Mouse (Mus musculus) cerebellum, adult 11-12 months (tissue): ENCODE measurements around the gene Gm3173.
"Not testable (repeated sequence)": the region's sequence is repeated elsewhere in the genome, so short reads cannot be mapped to it uniquely, and the experiment has no call there.

Source experiments
- DNase-seq: peaks from one replicate; pipeline ENCODE4 v3.0.0; 2022

Gene Gm3173

DNA sequence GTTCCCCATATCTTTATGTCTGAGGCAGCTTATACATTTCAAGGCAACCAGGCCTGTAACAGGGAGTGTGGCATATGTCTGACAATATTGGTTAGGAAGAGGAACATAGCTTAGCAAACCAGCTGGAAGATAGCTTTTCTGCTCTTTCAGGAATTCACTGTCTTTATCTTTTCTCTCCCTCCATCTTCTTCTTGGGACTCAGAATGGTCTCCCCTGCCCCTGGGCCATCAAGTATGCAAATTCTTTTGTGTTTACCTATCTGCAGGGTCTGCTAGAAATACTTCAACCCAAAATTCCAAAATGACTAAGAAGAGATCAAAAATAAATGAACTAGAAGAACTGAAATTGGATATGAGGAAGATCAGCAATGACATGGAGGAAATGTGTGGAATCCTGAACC lies at the start of gene Gm3173:
TSS of gene Gm3173 (plus strand) at position 301 of the 400 bp plus-strand sequence.
- not testable (repeated sequence) for DNase-seq

GRCm38 (mm10) chr14:4385606-4386005 lies 45.2 kb upstream of the Gm3173 start:
- DNase-seq: not testable (repeated sequence)

- not testable (repeated sequence) for DNase-seq
These were observed 37.8 kb upstream of the Gm3173 start for GRCm38 (mm10) chr14:4392841-4393530.

DNA sequence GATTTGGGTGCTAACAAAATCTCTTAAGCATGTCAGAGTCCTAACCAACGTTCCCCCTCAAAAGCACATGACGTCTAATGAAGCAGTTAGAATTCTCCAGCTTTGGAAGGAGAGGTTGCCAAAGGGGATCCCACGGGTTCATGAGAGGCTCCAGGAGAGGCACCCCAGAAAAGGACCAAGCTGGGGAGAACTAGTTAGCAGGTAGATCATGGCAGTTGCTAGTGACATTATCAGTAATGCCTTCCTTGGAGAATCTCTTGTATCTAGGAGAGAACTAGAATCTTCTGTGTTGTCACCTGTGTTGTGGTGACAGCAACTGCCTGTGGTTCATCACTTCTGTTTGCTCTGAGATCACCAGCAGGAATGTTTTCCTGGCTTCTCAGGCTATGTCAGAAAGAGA lies 33.6 kb upstream of the Gm3173 start, which contains the start of gene Gm3159:
TSS of gene Gm3159 (plus strand) at position 301 of the 400 bp plus-strand sequence.
- DNase-seq: not testable (repeated sequence)

DNA sequence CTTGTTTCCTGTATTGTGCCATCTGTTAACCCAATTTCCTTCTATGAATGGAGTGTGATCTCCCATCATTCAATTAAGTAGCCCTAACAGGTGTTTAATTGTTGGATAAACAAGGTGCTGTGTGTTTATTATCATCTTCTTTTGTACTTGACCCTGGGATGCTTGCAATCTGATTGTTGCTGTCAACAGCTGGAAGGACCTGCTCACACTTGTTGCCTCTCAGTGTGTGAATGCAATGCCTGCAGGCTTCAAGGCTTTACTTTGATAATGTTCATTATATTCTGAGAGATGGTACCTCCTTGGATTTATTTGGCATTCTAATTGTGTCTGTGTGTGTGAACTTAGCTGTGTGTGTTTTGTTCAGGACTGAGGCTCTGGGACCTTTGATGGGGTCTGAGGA lies 32.2 kb upstream of the Gm3173 start:
- not testable (repeated sequence) for DNase-seq

DNA sequence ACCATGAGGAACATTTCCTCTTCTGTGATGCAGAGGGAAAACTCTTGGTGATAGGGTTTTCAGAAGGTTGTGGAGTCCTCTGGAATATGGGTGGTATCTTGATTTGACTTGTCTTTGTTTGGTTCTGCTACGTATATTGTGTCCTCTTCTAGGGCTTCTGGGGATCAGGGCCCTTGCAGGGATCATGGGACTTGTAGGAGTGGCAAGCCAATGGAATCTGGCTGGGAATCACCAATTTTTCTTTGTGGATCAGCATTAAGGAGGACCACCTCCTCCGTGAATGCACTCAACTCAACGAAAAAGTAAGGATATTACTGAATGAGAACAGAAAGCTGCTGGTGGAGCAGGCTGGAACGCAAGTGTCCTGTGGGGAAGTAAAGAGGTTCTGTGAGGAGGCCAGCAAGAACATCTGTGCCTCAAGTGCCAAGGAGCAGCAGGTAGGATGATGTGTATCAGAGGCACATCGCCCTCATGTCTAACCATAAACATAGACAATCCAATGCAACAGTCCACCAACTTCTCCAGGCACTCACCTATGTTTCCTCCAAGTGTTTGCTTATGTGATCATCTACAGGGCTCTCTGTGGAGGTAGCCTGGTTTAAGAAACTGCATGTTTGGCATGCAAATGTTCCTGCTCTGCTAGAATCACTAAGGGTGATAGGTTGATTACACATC lies 30.5 kb upstream of the Gm3173 start:
- DNase-seq: not testable (repeated sequence)

GRCm38 (mm10) chr14:4401245-4401644 lies 29.5 kb upstream of the Gm3173 start:
- DNase-seq: not testable (repeated sequence)

GRCm38 (mm10) chr14:4403840-4404239 lies 27.0 kb upstream of the Gm3173 start:
- not testable (repeated sequence) for DNase-seq

DNA sequence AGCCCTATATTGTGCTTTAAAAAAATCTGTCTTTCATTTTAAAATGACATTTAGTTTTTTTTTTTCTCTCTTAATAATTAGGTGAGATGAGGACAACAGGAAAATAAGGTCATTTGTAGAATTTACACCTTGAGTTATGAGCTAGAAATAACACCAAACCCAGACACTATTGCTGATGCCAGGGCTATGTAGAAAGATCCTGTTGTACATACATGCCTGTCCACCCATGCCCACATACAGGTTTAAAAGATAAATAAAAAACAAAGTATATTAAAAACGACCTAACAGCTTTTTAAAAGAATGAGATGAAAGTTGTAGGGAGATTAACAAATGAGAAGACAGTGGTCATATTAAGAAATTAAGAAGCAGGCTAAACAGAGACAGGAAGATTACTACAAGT lies 20.9 kb upstream of the Gm3173 start:
- DNase-seq: not testable (repeated sequence)

DNA sequence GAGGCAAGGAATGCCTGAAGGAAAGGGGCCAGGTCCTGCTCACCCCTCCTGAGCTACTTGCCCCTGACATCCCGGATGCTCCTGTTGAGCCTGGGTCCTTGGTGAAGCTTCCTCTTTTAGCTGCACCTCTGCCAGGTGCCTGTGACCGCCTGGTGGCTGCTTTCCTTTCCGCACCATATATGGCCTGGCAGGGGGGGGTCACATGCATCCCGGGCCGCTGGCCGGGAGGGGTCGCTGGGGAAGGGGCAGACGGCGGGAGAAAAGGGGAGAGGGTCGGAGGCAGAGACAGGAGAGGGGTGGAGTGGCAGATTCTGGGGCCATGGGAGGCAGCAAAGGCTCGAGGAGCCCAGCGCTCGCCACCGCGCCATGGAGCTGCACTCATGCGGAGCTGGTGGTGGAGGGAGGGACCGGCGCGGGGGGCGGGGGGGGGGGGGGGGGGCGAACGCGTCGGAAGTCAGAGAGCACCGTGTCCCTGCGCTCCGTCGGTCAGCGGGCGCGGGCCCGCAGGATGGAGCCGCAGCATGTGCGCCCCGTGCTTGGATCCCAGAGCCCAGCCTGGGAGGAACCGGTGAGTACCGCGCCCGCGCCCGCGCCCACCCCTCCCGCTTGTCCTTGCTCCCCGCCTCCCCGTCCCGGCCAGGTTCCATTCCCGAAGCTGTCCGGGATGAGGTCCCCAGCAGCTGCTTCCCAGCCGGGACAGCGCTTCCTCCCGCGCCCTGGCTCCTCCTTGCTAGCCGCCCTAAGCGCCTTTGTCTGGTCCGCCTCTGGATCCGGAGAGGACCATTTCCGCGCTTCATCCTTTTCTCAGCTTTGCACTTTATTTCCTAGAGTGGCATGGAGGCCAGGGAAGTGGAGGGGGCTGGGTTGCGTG lies 15.6 kb upstream of the Gm3173 start, which contains the start of gene Gm3164:
TSS of gene Gm3164 (plus strand) at position 484 of the 871 bp plus-strand sequence.
- not testable (repeated sequence) for DNase-seq

DNA sequence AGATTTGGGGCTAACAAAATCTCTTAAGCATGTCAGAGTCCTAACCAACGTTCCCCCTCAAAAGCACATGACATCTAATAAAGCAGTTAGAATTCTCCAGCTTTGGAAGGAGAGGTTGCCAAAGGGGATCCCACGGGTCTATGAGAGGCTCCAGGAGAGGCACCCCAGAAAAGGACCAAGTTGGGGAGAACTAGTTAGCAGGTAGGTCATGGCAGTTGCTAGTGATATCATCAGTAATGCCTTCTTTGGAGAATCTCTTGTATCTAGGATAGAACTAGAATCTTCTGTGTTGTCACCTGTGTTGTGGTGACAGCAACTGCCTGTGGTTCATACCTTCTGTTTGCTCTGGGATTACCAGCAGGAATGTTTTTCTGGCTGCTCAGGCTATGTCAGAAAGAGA lies 50.7 kb downstream of the Gm3173 start, which contains the start of gene Gm3182:
TSS of gene Gm3182 (plus strand) at position 301 of the 400 bp plus-strand sequence.
- DNase-seq: not testable (repeated sequence)

GRCm38 (mm10) chr14:4499425-4499824 lies 68.6 kb downstream of the Gm3173 start:
- DNase-seq: not testable (repeated sequence)

- DNase-seq: not testable (repeated sequence)
These were observed 124.3 kb downstream of the Gm3173 start, which contains the start of gene Gm3047 for GRCm38 (mm10) chr14:4555105-4555504. Gene Gm3047, plus strand, starts transcription at chr14:4555405.
